Mouse (Mus musculus) lung, adult 18-20 months (tissue): ENCODE results near the gene Cradd.
A peak's percentile ranks its signal among the peaks of the same experiment; 100 is the strongest.

Source experiments
- DNase-seq, 2 experiments: peaks; one replicate each; pipeline ENCODE4 v3.0.0; 2022; ENCODE audit warnings: mixed read lengths in 2 of 2

The Cradd gene

DNA sequence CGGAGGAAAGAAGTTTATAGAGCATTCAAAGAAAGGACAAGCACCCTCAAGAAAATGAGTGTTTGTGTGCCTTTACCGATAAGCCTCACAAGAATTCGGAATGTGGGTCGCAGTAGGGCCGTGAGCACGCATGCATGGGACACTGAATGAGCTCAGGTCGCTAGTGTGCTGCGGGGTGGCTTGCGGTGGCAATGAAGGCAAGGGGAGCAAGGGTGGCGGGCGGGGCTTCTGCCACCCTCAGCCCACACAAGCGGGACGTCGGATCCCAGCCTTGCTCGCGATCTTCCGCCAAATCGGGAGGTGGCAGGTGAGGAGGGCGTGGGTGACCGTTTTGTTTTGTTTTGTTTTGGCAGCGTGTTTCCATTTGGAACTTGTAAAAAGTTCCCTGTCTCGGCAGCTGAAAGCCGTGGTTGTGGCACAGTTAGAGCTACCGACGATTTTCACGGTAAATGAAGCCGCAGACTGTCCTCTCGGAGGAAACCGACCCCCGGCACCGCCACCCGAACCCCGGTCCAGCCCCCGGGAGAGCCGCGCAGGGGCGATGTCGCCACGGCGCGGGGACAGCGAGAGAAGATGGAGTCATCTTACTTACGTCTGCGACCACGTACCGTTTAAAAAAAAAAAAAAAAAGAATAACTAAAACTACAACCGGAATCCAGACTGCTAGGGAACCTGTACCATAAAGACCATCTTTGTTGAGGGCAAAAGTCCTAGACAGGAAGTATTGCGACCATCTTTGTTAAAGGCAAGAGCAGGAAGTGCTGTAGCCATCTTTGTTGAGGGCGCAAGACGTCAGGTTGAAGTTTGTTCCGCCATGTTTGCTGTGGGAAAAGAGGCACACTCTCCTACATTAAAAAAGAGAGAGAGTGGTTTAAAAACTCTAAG, at the start of gene Cradd:
Cradd (minus strand) TSS at position 741 of the 885 bp plus-strand sequence.
- DNase-seq, result peak; percentile 91 to 93

DNA sequence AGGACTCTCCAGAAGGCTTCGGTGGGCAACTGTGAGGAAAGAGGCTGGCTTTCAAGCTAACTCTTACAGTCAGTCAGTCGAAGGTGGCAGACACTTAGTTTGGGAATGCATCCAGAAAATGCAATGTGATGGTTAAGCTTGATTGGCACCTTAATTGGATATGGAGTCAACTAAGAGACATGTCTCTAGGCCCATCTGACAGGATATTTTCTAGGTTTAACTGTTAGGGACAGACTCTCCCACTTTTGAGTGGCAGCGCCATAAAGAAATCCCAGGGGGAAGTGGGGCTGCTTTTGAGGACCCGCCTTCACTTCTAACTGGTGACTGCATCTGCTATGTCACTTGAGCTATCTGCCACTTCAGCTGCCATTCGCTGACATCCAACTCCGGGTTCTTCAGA, 49.4 kb upstream of the Cradd start:
- DNase-seq, result no peak

DNA sequence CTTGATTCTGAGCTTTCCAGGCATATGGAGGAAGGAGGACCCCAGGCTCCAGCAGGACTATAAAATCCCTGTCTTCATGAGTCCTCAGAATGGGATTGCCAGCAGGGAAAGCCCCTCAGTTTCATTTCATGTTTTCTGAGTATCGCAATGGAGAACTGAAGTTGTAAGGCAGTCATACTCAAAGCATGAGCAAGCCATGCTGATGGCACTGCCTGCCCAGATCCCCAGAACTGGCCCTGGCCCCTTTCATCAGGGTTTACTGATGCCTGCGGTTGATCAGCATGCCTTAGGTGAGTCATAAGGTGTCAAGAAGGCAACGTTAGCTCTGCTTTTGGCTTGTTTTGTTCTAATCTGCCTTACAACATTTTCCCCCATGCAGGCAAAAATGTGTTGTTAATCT, 48.0 kb upstream of the Cradd start:
- no peak for DNase-seq

DNA sequence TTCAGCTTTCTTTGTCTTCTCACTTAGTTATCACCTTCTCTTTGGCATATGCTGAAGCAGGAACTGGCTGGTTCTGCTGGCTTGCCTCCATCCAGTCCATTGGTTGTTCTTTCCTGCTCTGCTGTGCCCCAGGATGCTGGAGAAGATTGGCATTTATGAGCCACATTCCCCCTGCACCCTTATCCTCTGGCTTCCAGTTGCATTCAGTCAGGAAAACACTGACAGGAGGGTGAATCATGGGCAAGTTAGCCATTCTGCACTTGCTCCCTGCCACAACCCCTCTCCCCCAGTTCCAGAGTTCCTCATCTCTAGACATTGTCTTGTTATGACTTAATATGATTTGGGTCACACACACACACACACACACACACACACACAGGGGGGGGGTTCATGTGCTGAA, 45.3 kb upstream of the Cradd start:
- no peak for DNase-seq

DNA sequence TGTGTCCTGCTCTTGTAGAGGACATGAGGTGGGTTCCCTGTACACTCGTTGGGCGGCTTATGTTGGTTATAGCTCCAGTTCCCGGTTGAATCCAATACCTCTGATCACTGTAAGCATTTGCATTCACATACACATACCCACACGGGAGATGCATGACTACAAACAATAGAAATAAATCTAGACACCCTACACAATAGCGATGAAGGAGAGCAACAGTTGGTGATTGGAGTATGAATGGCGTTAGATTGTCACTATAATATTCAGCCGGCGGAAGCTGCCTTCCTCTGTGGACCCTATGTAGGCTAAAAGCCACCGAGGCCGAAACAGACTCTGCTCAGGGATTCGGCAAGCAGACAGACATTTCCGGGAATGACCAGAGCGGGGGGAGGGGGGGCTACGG, 44.2 kb upstream of the Cradd start:
- no peak for DNase-seq

DNA sequence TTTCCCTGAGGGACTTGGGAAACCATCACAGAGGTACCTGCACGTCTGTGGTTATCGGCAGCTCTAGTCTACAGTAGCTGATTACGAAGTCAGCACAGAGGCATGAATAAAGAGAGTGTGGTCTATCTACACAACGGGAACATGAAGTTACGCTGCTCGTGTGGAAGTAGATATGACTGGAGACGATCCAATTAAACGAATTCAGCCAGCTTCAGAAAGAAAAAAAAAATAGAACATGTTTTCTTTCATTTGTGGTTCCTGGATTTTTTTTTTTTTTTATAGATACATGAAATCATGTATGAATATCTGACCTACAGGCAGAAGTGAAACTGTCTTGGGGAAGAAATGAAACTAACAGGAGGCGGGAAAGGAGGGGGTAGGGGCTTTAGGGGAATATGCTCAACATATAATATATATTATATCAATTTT, 43.7 kb upstream of the Cradd start:
- no peak for DNase-seq

DNA sequence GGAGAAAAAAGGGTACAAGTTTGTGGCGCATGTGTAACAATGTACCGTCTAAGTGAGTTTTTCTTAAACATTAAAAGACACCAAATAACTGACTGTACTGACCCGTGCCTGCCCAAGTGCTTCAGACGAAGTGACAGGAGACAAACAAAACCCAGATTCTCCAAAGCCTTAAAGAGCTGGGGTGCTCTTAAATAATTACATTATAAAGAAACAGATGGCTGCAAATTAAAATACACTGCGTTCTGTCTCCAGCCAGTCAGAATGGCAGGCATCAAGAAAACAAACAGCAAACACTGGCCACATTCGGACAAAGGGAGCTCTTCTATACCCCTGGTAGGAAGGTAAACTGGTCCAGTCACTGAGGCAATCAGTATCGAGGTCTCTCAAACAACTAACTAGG, 43.3 kb upstream of the Cradd start:
- DNase-seq, result no peak

DNA sequence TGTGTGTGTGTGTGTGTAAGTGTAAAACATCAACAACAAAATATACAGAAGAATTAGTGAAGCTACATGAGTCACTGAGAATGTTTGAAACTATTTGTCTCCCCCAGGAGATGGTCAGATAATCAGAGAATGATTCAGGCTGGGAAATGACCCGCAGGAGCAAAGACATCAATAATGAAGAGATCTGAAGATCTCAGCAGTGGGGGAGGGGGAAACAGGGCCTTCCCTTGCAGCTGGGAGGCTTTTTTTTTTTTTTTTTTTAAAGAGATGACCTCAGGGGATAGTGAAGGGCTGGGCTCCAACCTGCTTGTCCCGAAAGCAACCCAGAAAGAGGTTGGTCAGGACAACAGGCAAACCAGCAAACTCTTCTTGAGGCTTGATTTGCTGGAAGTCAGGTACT, 38.4 kb upstream of the Cradd start:
- DNase-seq, result no peak

DNA sequence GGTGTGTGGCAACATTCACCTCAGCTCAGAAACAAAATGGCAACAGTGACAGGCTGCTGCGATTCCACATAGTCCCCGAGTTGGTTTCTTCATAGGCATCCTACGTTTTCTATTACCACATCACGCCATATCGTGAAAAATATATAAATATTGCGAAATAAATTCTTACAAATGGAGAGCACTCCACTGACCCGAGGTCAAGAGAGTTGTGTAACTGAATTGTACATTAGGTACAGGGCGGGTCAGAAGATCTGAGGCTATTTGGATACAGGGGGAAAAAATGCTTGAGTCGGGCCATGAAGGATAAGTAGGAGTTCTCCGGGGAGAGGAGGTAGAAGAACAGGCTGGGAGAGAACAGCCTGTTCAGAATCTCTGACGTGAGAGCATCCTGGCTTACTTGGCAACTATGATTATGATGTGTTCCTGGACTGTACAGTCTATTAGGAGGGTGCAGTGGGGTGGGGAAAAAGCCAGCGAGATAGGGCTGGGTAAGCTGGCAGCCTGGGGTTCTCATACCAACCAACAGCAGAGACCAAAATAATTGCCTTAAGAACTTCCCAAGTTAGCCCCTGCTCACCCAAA, 37.4 kb upstream of the Cradd start:
- peak; percentile 73 to 86 for DNase-seq

DNA sequence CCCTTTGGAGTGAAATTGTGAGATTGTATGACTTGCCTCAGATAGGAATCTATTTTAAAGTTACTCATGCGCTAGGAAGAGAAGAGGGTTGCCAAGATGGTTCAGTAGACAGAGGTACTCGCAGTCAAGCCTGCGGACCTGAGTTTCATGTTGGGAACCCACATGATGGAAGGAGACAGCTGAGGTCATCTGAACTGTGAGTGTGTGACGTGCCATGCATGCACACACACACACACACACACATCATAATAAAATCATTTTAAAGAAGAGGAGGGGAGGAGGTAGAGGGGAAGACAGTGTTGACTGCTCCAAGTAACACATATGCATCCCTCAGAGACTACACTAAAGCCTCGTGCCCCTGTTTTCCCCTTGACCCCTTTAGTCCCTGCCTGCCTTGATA, 36.1 kb upstream of the Cradd start:
- DNase-seq, result no peak

DNA sequence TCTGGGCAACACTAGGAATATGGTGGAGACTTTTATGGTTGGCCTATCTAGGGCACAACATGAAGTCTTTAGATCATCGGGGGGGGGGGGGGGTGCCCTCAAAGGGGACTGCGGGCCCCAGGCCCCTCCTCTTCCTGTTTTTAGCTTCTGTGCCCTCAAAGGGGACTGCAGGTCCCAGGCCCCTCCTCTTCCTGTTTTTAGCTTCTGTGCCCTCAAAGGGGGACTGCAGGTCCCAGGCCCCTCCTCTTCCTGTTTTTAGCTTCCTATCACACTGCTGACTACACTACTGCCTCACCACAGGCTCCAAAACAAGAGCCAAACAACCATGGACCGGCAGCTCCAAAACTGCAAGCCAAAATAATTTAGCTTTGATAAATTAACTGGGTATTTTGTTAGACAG, 33.8 kb upstream of the Cradd start:
- no peak for DNase-seq

DNA sequence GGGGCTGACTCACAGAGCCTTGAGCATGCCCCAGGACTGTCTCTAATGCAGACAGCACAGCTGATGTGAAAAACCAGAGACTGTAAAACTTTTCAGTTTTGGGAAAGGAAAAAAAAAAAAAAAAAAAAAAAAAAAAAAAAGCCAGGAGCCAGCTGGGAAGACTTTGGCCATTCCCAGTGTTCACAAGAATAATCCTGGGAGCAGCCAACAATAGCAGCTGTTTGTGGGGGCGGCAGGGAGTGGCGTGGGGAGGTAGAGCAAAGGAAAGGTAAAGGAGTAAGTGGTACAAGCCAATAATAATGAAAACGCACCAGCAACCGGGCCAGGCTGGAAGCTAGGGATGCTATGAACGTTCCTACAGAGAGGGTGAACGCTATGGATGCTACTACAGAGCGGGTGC, 32.8 kb upstream of the Cradd start:
- no peak for DNase-seq

DNA sequence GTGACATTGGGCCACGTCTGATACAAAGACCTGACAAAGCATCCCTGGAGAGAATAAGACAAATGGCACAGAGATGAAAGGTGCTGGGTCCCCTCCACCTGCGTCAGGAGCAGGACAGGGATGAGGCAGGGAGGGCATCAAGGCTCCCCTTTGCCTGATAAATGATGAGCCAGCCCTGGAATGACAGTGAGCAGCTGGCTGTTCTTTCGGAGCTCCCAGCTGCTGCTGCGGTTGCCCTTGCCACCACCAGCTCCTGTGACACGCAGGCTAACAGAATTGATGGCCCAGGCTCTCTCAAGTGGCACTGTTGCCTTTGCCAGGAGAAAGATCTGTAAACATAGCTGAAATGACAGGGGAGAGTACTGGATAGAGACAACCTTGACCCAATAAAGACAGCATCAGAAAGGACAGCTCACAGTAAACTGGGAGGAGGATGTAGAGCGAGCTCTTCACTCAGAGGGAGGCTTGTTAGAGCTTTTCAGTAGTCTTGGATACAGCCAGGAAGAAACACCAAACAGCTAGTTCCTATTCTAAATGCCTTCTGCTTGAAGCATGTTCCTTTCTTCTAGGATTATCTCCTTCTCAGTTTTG, 31.8 kb upstream of the Cradd start:
- no peak for DNase-seq

DNA sequence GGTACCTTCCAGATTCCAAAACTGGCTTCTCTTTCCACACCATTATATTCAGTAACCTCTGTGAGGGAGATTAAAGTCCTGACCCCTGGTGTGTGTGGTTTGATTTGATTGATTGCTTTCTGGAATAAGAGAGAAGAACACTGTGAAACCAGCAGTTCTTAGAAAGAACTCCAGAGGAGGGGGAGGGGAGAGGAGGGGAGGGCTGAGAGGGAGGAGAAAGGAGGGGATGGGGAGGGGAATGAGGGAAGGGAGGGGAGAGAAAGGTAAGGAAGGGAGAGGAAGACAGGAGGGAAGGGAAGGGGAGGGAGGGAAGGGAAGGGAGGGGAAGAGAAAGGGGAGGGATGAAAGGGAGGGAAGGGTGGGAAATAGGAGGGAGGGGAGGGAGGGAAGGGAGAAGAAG, 30.7 kb upstream of the Cradd start:
- DNase-seq, result no peak

DNA sequence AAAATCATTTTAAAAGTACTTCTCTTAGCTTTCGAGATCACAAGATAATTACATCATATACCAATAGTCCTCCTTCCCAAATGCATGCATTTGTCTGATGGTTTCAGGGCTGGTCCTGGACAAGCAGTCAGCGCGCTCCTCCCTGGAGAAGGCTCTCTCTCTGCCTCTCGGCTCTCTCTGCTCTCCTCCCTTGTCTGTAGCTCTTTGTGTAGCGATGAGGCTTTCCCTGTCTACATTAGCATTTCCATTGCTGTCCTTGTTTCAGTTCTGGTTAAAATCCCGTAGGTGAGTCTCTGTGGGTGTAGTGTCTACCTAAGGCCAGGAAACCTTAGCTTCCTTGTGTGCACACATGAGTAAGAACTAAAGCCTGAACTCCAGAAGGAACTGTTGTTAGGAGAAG, 30.1 kb upstream of the Cradd start:
- no peak for DNase-seq

DNA sequence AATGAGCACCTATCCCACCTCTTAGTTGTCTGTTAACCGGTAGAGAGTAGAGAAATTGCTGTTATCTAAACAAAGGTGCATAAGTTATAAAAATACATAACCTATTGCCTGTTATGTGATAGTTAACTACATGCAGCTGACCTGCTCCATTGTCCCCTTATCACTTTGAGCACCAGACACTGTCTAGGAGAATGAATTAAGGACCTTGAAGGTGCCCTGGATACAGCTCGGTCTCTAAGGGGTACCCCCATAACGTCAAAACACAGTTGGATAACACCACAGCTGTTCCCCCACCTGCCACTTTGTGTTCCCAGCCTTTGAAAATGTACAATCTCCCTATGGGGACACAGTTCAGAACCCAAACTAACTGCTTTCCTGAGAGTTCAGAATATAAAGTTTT, 24.5 kb upstream of the Cradd start:
- no peak for DNase-seq

DNA sequence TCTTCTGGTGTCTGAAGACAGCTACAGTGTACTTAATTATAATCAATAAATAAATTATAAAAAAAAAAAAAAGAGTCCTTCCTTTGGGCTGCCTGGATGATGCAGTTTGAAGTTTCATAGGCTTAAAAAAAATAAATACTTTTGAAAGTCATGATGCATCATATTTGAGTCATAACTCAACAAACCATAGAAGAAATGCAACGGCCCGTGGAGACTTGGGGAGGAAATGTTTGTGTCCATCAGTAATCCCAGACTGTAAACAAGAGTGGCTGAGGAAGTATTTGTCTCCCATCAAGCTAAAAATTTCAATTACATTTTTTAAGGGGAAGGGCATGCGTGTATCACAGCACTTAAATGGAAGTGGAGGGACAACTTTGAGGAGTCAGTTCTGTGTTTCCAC, 23.8 kb upstream of the Cradd start:
- DNase-seq, result no peak

DNA sequence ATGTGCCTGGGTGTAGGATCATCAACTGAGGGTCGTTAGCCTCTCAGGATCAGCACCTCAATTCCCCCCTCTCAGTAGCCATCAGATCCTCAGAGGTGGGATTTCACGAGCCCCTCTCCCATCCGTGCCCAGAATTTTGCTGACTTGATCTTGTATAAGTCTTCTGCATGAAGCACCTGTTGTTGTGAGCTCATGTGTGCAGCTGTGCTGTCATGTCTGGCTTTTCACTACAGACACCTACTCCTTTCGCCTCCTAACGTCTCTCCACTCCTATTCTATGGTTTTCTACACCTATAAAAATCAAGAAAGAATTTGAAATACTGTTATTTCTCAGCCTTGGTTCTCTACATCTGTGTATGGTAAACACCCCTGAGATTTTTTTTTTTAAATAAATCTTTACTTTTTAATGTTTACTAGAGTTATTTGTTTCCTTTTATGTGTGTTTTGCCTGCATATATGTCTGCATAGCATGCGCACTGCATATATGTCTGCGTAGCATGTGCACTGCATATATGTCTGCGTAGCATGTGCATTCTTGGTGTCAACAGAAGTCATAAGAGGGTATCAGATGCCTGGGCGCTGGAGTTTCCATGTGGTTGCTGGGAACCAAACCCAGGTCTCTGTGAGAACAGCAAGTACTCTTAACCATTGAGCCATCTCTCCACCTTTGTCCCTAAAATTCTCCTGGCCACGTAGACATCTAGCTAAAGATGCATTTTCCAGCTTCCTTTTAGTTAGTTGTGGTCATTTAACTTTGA, 19.1 kb upstream of the Cradd start:
- no peak for DNase-seq

DNA sequence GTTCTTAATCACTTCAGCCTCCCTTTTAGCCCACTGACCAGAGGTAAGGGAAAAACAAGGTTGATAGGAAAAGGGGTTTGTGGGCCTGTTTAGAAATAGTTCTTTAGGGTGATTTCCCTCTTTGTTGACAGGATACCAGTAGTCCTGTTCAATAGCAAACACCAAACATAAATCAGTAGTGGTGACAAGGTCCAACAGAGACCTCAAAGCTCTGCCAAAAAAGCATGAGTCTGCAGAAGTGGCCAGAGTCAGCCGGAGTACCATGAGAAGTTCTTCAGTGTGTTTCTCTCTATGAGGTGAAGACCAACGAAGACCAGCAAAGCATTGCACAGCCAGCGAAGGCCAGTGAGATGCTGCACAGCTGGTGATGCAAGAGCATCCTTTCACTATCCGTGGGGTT, 16.7 kb upstream of the Cradd start:
- no peak for DNase-seq

DNA sequence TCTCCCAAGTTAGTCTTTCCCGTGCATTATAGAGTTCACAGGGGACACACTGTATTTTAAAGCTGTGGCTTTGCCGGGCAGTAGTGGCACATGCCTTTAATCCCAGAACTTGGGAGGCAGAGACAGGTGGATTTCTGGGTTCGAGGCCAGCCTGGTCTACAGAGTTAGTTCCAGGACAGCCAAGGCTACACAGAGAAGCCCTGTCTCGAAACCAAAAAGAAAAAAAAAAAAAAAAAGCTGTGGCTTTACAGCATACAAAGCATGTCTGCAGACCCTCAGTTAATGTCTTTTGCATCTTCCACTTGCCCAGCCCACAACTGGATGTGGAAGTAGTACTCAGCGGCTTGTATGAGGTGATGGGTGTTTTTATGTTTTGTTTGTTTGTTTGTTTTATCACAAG, 13.7 kb upstream of the Cradd start:
- no peak for DNase-seq

DNA sequence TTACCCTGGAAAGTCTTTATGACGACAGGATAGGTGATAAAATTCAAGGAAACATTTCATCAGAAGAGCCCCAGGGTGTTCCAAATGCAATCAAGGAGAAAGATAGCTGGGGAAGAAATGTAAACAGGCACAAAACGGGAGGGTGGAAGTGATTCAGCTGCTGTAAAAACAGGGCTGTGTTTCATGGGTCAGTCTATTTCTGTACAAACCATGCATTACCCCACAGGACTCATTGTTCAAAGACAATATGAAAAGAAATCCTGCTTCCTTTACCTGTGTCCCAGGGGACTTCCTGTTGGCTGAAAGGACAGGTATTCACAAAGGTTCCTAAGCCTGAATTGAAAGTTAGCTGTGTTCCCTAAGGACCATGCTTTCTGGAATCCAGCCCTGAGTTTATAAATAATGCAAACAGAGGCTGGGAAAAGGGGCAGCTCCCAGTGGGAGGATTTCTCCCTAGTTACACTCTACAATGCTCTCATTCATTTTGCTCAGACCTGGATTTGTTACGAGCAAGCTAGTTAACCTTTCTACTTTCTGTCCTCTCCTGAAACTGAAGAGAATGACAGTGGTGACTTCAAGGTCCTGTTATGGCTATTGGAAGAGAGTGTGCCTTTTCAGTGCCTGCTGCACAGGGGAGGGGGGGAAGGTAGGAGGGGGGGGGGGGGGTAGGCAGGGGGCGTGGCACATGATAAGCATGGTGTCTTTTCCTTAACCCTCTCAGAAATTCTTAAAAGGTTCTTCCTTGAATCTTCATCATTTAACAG, 13.0 kb upstream of the Cradd start:
- DNase-seq, result no peak

DNA sequence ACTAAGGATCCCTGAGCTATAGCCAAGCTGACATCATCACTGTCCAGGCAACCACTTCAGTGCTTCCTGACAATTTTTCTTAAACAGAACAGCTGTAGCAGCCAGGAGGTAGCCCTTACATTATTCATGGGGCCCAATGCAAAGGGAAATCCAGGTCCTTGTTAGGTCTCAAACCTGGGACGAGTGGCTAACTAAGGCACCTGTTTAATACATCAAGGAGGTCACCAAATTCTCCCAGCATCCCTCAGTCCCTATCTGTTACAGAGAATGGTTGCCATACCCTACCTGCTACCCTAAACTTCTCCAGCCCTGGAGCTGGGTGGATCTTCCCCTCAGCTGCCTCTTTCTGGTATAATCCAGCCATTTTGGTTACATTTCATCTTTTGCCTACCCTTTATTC, 10.9 kb upstream of the Cradd start:
- no peak for DNase-seq

DNA sequence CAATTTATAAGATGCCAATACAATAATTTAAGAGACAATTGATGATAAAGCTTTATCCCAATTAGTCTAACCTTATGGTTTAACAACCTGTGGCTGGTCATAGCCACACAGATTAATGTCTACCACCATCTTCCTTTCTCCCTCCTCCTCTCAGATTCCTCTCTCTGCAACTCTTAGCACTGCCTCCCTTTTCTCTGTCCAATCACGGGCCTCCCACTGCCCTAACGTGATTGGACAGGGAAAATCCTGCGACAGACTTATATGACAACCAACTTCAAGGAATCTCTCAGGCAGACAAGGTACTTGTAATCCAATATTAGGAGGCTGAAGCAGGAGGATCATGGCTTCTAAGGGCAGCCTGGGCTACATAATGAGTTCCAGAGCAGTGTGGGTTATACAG, 8.7 kb upstream of the Cradd start:
- DNase-seq, result no peak
